Mouse (Mus musculus): ENCODE measurements around the gene Ptprq.

DNA sequence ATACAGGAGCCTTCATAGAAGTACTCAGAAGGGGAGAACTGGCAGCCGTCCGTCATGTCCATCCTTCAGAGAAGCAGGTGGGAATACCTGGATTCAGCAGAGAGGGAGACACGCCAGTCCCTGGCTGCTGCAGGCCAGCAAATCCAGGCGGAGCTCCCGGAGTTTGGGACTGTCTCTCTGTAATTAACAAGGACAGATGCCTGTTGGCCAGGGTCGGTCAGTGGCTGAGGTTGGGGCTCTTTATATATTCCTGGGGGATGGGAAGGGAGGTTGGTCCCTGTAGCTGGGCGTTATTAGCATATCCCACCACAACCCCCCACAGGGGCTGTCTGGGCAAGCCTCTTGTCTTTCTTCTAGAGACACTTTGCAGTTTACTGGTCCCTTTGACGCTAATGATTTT lies 234.0 kb downstream of the Ptprq start, which contains the start of gene Myf5:
- TF ChIP-seq CTCF (IDR thresholded peaks at IDR 0.05; ENCODE audit: control insufficient read depth, insufficient read depth, insufficient replicate concordance, low read depth, low read length) (no peak), POLR2A (IDR thresholded peaks at IDR 0.05; ENCODE audit: control insufficient read depth, low read depth, low read length) (no peak)

All from testis, adult 2 months (tissue).